Mouse (Mus musculus) lung, postnatal 10 days (tissue): Measurements from ENCODE around the gene Sod3.
A peak's percentile ranks its signal among the peaks of the same experiment; 100 is the strongest.

ENCODE experiments used
- DNase-seq: peaks from one replicate; pipeline ENCODE4 v3.0.0; 2021

The Sod3 gene

DNA sequence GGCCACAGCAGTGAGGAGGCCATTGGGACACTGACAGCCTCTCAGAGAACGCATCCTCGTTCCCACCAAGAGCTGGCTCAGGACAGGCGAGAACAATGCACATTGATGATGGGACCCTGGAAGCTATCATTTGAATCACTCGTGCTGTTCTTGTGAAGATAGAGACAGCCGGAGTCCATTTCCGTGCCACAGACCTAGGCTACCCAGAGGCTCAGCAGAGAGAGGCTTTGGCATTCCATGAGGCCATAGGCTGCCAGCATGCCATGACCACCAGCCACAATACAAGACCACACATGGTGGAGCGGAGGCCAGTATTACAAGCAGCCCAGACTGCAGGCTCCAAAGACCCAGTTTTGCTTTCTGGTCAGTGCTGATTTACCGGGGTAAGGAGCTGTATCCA, 19.2 kb downstream of the Sod3 start:
- DNase-seq: no peak

DNA sequence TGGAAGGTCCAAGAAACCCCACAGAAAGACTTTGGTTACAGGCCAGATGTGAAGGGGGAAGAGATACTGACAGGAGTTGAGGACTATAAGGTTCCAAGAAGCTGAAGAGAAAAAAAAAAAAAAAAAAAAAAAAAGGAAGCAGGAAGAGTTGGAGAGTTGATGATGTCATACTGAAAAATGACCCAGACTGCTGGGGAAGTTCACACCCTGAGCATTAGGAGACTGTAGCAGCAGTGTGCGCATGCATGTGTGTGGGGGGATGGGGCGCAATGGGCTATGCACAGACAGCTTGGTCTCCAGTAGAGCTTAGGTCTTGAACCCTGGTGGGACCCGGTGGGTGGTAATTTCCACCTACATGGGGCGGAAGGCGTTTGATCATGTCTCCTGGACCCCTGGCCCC, 20.2 kb downstream of the Sod3 start:
- no peak for DNase-seq

DNA sequence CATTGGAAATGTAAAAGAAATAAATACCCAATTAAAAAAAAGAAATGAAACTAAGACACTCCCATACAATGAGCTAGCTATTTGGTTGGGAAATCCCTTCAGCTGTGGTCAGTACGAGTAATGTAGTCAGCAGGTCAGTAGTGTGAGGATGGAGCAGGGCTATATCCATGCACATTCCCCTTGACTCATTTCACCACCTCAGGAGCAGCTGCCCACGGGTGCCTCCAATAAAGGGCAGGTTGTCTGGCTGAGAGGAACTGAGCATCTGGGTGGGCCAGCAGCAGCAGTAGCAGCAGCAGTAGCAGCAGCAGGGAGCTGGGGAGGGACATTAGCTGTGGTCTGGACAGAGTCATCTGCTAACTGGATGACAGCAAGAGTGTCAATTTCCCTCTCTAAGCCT, 22.4 kb downstream of the Sod3 start:
- DNase-seq: no peak

DNA sequence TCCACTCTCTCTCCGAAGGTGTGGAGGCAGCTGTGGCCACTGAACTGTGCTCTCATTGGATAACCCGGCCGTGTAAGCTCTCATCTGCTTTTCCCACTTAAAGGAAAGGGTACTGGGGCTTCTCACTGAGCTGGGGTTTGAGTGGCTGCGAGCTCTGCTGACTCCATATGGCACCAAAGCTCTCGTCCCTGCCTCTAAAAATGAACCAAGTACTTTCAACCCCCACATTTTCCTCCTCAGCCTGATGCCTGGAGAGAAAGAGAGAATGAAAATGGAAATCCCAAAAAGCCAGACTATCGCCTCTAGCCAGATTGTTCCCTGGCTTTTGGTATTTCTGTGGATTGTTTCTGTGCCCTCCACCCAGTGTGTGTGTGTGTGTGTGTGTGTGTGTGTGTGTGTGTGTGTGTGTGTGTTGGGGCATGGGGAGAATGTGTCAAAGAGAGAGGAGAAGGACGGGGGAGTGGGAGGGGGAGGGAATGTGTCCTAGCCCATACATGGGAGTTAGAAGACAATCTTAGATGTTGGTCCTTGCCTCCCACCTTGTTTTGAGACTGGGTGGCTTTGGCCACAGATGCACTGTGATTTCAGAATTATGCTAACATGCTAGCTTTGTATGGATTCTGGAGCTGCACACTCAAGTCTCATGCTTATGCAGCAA, 24.6 kb downstream of the Sod3 start:
- DNase-seq: no peak

DNA sequence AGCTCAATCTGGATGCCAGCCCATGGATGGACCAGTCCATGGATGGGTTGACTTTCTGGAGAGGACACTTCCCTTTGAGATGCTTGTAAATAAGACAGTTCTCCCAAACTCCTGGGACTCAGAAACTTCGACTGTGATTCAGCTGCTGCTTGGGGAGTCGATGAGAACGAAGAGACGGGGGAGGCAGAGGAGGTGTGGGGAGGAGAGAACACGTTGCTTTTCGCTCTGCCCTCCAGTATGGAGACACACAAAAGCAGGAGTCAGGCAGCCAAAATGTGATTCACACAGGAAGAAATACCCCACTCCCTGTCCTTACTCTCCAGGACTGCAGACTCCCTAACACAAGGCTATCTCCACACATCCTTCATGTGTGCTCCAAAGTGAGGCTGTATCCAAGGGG, 26.8 kb downstream of the Sod3 start:
- no peak for DNase-seq

DNA sequence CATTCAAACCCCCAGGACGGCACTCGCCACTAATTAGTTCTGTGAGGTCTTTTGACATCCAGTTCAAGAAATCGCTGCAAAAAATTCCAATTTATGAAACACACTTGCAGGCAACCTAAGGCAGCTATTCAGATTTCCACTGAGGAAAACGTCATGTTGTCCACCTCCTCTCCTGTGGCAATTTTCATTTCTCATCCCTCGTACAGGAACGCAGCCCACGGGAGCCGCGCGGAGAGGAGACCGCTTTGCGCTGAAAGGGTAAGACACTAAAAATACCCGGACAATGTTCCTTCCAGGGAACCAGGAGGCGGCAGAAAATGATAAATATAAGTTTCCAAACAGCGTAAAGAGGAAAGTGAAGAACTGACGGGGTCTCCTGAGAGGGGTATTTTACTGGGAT, 27.9 kb downstream of the Sod3 start:
- DNase-seq: no peak

DNA sequence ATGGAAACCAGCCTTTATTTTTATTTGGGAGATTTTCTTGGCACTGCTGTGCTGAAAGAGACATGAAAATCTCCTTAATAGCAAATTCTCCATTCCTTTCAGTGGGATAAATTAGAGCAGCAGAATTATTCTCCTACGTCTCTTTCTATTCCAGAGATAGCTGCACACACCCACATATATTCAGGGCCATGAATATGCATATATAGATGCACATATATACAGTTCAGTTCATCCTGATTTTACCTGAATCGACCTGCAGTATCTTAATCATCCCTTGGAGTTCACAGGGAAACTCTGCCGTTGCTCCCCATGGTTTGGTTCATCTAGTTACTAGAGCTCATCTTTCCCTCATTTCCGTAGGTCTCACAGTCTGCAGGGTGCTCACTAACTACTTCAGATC, 30.2 kb downstream of the Sod3 start:
- no peak for DNase-seq

DNA sequence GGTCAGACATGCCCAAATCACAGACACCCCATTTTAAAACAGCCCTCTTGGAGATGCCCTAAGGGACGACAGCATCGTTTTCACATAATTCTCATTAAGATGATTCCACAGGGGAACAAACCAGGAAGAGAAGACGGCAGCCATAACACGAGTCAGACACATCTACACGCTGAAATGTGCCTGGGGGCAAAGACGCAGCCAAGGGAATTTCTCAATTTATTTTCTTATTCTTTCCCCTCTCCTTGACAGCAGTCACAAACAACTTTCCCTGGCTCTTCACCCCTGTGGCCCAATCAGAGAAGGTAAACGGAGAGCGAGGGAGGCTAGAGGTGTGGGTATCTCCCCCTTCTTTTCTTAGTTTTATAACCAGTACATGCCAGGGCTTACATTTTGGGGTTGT, 40.8 kb downstream of the Sod3 start:
- no peak for DNase-seq

DNA sequence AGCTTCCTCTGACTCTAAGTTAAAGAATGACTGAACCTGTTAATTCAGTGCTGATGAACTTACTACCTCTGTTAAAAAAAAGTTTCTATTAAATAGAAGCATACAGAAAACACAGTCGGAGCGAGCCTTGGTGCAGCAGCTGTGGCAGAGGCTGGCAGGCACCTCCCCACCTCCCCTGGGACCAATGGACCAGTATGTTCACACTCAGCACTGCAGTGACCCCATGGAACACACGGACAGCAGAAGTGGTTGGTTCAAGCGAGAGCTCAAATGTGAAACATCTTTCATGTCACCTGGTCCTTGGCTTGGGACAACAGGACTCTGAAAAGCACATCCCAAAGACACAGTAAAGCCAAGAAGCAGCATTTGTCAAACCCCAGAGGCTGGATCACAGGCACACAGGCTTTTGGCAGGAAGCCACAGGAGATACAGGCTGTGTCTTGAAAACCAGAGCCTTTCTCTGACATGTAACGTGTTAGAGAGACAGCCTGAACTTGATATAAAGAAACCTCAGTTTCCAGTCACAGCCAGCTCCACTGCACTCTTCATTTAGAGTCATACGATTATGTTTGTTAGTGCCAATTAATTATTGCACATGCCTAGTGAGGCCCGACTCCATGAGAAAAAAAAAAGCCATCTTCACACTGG, 45.2 kb downstream of the Sod3 start:
- DNase-seq: no peak

DNA sequence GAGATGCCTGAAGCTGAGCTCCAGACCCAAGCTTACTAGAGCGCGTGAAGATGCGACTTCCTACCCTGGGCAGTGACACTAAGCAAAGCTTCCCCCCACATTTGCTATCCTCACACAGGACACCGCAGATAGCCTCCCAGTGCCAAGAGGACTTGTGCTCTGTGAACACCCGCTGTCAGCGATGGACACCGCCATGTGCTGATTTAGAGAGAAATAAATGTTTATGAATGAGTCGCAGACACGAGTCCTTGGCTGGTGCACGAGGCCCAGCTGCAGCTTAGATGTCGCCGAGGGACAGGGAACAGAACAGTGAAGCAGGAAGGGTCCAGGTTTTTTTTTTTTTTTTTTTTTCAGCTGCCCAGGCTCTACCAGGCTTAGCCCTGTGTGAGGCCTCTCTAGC, 46.6 kb downstream of the Sod3 start:
- DNase-seq: peak; percentile 7

DNA sequence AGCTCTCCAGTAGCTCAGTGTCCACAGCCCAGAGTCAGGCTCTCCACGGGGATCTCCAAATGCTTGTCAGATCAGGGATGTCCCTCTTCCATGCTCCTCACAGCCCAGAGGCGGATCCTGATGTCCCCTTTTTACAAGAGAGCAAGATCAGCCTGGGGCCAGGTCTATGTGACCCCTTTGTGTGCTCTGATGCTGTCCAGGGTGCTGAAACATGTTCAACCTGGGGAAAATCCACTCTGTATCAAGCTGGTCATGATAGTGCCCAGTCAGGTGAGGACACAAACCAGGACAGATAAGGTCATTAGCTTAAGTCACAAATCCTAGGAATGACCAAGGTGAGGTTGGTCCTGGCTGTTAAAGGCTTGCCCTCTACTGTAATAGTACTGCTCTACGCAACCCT, 48.0 kb downstream of the Sod3 start:
- DNase-seq: peak; percentile 24

DNA sequence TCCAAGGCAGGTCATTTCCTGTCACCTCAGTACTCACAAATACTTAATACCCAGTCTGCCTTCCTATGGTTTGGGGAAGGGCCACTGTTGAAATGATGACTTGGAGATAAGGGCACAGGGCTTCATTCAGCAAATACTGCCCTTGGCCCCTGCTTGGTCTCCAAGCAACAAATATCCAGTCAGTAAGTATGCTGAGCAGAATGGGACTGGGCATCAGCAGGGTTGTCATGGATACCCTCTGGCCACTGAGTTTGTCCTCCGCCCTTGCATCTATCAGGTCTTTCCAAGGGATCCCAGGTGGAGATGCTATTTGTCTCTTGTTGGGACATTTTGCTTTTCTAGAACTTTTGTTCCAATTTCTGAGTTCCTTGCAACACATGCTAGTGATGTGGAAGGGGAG, 51.6 kb downstream of the Sod3 start:
- DNase-seq: no peak

DNA sequence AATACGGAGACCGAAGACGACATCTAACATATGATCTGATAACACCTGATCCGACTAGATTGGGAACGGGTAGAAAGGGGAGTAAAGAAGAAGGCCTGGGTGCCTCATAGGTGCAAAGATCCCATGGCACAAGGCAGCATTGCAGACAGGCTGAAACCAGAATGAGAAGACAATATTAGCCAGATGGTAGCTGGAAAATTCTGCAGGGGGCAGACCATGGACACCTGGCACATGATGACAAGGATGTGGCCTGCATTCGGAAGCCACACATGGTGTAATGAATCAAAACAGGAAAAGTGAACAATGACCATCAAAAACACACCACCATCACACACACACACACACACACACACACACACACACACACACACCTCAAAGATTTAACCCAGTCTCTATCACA, 52.3 kb downstream of the Sod3 start:
- no peak for DNase-seq

DNA sequence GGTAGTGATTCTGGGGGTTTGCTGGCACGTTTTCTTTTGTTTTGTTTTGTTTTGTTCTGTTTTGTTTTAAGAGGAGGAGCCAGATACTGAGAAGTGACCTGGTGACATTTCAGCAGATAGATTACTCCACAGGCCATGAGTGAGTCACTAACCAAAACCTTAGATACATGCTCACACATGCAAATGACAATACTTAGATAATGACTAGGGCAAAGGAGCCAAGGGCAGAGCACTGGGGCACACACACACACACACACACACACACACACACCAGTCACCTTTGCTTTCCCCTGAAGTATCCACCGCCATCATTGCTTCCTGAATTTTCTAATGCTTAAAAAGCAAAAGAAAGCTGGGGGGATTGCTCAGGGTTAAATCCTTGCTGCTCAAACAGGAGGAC, 52.9 kb downstream of the Sod3 start:
- DNase-seq: no peak
